Mouse (Mus musculus) midbrain, embryonic 15.5 days (tissue): Measurements from ENCODE around the gene Uqcrh. TPM values are rescaled to one million over a fixed set of nuclear protein-coding genes. Genes with fewer than 3 reads are reported as not detected.
A peak's percentile ranks its signal among the peaks of the same experiment; 100 is the strongest.

Source experiments
- ATAC-seq: fragments of 200-750 bp; cut with Nextera tagmentation; replicated peaks from 2 replicates; pipeline ENCODE4 v1.8.0; 2017; ENCODE audit warnings: moderate TSS enrichment
- H3K27ac ChIP-seq: fragments of 300-500 bp; sonication (generic); 2 replicates; pipeline ENCODE4 v1.5.1; 2015; ENCODE audit warnings: mild to moderate bottlenecking, inconsistent platforms
- H3K27me3 ChIP-seq: fragments of 300-500 bp; sonication (generic); replicated peaks from 2 replicates; pipeline ENCODE4 v1.6.1; 2015; ENCODE audit warnings: inconsistent platforms
- H3K36me3 ChIP-seq: fragments of 300-500 bp; sonication (generic); replicated peaks from 2 replicates; pipeline ENCODE4 v1.6.1; 2015; ENCODE audit warnings: inconsistent platforms
- H3K4me1 ChIP-seq: fragments of 300-500 bp; sonication (generic); 2 replicates; pipeline ENCODE4 v1.6.1; 2015; ENCODE audit warnings: inconsistent platforms
- H3K4me2 ChIP-seq: fragments of 300-500 bp; sonication (generic); 2 replicates; pipeline ENCODE4 v1.6.1; 2015; ENCODE audit warnings: inconsistent platforms, mild to moderate bottlenecking, moderate library complexity
- H3K4me3 ChIP-seq: fragments of 300-500 bp; sonication (generic); 2 replicates; pipeline ENCODE4 v1.5.1; 2015; ENCODE audit warnings: mild to moderate bottlenecking, inconsistent platforms
- H3K9ac ChIP-seq: fragments of 300-500 bp; sonication (generic); 2 replicates; pipeline ENCODE4 v1.6.1; 2015; ENCODE audit warnings: mild to moderate bottlenecking, inconsistent platforms
- H3K9me3 ChIP-seq: fragments of 300-500 bp; sonication (generic); 2 replicates; pipeline ENCODE4 v1.6.1; 2016; ENCODE audit warnings: inconsistent platforms
- WGBS: fragments of 180-500 bp; shearing (Covaris S2); methylation state at CpG from one replicate; pipeline ENCODE4 v1.1.7; 2015; ENCODE audit warnings: mixed read lengths; 5-methylcytosine and 5-hydroxymethylcytosine counted together
- polyA plus RNA-seq: library from polyadenylated mRNA; unstranded; fragments of >200 nt; fragmentation: Nextera tagmentation; extraction: Ambion mirVana; gene quantifications from 2 replicates; pipeline ENCODE4 v1.2.1, GENCODE M21; 2015

The Uqcrh gene
- polyA plus RNA-seq, 1 experiment from 2014 or later, result 406 TPM

GRCm38 (mm10) chr4:116076369-116077231 lies 1.7 kb upstream of the Uqcrh start:
- peak overlapping the region; percentile 80 for H3K4me2 ChIP-seq
- WGBS, result 2% methylated on average over 37 of the region's 37 CpGs
- ATAC-seq, result peak; percentile 26
- H3K36me3 ChIP-seq, result peaks cover 13% of the 10 kb centered on the region
- H3K27ac ChIP-seq, result peak overlapping the region; percentile 95
- H3K4me1 ChIP-seq, result peaks cover 37% of the 10 kb centered on the region
- no peaks in the 10 kb centered on the region for H3K27me3 ChIP-seq
- H3K9me3 ChIP-seq, result no peaks in the 10 kb centered on the region
- peak overlapping the region; percentile 95 for H3K9ac ChIP-seq
- H3K4me3 ChIP-seq, result peak overlapping the region; percentile 88

DNA sequence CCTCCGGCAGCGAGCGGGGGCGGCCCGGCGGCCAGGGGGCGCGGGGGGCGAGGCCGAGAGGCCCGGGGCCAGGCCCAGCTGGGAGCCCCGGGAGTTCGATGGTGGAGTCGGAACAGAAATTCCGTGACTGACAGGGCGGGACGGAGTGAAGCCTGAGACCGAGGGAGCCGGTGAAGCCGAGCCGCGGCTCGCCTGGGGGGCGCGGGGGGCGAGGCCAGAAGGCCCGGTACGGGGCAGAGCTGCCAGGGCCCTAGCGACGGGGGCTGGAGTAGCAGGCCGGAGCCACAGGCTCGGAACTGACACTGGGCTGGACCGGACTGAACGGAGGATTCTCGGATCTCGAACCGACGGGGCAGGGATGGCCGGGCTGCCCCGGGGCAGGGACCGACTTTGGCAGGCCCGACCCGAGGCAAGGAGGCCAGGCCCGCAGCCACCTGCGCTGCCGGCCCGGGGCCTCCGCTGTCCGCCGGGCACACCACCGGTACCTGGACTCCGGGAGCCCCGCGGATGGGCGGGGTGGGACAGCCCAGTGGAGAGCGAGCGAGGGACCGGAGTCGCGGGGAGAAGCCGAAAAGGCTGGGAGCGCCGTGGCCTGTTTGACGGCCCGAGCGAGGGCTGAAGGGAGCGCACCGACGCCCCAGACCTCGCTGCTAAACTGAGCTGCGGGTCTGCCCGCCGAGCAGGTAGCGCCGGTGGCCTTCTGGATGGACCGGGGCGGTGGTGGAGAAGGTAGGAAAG lies 929 bp upstream of the Uqcrh start:
- peak; percentile 80 for ATAC-seq
- H3K27me3 ChIP-seq, result no peaks in the 10 kb centered on the region
- peak overlapping the region; percentile 95 for H3K9ac ChIP-seq
- H3K36me3 ChIP-seq, result peaks cover 5% of the 10 kb centered on the region
- H3K4me3 ChIP-seq, result peak overlapping the region; percentile 88
- peak overlapping the region; percentile 80 for H3K4me2 ChIP-seq
- WGBS, result under 1% methylated on average over 76 of the region's 77 CpGs
- peak overlapping the region; percentile 95 for H3K27ac ChIP-seq
- H3K9me3 ChIP-seq, result no peaks in the 10 kb centered on the region
- peaks cover 37% of the 10 kb centered on the region for H3K4me1 ChIP-seq

DNA sequence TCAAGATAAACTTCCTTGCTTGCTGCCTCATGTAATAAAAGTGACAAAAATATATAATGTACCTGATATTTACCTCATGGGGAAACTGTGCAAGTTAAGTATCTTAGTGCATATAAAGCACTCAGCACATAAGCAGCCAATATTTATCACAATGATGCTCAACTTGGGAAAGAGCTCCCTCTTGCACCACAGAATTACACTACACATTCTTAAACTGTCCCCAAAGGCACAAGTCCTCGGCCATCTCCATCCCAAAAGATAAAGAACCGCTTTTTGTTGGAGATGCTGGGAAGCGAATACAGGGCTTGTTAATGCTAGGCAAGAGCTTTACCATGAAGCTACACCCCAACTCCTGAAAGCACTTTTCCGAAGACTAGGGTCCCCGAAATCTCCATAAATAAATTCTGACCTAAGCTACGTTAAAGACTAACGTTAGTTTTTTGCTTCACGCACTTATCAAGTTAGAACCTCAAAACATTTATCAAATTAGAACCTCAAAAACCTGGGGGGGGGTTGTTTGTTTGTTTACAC lies 661 bp downstream of the Uqcrh start:
- H3K9ac ChIP-seq, result peak overlapping the region; percentile 95
- peak overlapping the region; percentile 88 for H3K4me3 ChIP-seq
- H3K36me3 ChIP-seq, result peaks cover 3% of the 10 kb centered on the region; the same call in 1 of the 2 replicates
- ATAC-seq, result no peak
- peak overlapping the region; percentile 80 for H3K4me2 ChIP-seq
- H3K27me3 ChIP-seq, result no peaks in the 10 kb centered on the region
- H3K9me3 ChIP-seq, result no peaks in the 10 kb centered on the region
- 2% methylated on average over 8 of the region's 8 CpGs for WGBS
- peak overlapping the region; percentile 95; the same call in 1 of the 2 replicates for H3K27ac ChIP-seq
- H3K4me1 ChIP-seq, result peaks cover 37% of the 10 kb centered on the region

DNA sequence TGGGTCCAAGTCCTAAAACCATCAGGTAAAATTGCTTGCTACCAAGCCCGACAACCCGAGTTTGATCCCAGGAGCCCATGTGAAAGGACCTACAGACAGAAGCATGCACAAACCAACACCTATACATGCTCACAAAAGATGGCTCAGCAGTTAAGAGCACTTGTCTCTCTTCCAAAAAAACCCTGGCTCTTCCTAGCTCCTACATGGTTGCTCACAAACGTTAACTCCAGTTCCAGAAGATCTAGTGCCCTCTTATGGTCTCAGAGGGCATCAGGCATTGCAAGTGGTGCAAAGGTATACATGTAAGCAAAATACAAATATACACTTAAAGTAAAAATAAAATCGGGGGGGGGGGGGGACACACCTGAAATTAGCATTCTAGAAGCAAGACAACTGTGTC lies 1.7 kb downstream of the Uqcrh start:
- Histone ChIP-seq H3K4me2 (peak overlapping the region; percentile 3; the same call in 1 of the 2 replicates), H3K4me1 (peaks cover 37% of the 10 kb centered on the region), H3K27me3 (no peaks in the 10 kb centered on the region), H3K27ac (no peak overlapping the region), H3K9ac (no peak overlapping the region; the same call in 1 of the 2 replicates), H3K4me3 (no peak overlapping the region), H3K36me3 (peaks cover 10% of the 10 kb centered on the region; the same call in 1 of the 2 replicates), H3K9me3 (no peaks in the 10 kb centered on the region)
- ATAC-seq, result no peak
- WGBS, result 60% methylated on average over 4 of the region's 4 CpGs

DNA sequence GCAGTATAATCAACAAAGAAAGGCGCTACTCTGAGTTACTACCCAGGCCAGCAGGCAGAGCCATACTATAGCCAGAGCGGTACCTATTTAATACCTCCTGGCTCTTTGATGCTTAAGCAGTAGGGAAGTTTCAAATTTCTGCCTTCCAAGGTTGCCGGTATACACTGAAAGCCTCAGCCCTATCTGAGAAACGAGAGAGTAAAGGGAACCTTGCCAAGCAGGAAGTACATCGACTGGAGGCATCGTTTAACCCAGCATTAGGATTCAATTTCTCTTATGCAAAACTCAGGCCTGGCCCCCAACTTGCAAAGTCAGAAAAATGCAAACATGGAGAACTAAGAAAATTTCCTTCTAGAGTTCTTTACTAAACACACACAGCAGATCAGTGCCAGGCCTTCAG lies 4.8 kb downstream of the Uqcrh start:
- ATAC-seq, result no peak
- Histone ChIP-seq H3K9me3 (no peaks in the 10 kb centered on the region), H3K9ac (no peak overlapping the region), H3K36me3 (peaks cover 14% of the 10 kb centered on the region), H3K4me1 (peaks cover 22% of the 10 kb centered on the region), H3K27ac (no peak overlapping the region), H3K27me3 (no peaks in the 10 kb centered on the region), H3K4me2 (no peak overlapping the region), H3K4me3 (no peak overlapping the region)
- WGBS, result 89% methylated on average over 6 of the region's 6 CpGs

DNA sequence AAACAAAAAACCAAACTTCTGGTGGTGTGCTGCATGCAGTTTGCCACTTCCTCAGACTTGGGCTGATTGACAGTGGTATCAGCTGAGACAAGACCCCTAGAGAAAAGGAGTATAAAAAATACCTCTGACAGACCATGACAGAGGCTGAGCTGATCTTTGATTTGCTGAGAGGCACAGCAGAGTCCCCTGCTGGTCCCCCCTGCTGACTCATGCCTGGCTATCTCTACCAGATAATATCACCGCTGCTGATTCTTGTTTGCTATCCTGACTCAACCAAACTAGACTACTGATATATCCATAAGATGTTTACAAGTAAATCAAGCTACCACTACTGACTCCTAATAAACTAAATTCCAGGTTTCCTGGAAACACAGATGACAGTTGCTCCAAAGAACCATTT lies 11.0 kb downstream of the Uqcrh start:
- 34% methylated on average over 1 of the region's 1 CpGs for WGBS
- ATAC-seq, result no peak
- Histone ChIP-seq H3K4me1 (no peaks in the 10 kb centered on the region), H3K4me2 (no peak overlapping the region), H3K36me3 (peaks cover 9% of the 10 kb centered on the region), H3K27ac (no peak overlapping the region), H3K9me3 (no peaks in the 10 kb centered on the region), H3K27me3 (no peaks in the 10 kb centered on the region), H3K9ac (no peak overlapping the region), H3K4me3 (no peak overlapping the region)

DNA sequence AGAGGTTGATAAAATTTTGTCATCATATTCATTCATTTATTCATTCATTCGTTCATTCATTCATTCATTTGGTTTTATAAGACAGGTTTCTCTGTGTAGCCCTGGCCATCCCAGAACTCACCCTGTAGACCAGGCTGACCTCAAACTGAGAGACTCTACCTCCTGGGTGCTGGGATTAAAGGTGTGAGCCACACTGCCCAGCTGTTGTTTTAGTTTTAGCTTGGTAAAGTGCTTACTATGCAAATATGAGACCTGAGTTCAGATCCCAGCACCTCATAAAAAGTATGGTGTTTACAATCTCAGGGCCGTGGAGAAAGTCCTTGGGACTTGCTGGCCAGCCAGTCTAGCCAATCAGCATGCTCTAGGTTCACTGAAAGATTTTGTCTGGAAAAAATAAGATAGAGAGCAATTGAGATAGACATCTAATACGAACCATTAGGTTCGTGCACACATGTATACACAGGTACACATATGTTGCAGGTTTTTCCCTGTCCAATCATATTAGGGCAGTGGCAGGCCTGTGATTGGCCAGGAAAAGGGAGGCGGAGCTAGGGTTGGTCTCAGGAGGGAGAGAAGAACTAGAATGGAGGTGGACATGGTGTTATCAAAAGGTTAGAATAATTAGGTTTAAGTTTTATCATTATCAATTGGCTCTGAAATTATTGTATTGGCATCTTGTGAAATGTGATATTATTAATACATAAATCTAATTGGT lies 15.7 kb downstream of the Uqcrh start:
- no peak for ATAC-seq

GRCm38 (mm10) chr4:116057559-116057958 lies 17.3 kb downstream of the Uqcrh start:
- H3K9me3 ChIP-seq, result no peaks in the 10 kb centered on the region
- H3K27me3 ChIP-seq, result no peaks in the 10 kb centered on the region
- 0% methylated on average over 1 of the region's 1 CpGs for WGBS
- H3K4me1 ChIP-seq, result peaks cover 13% of the 10 kb centered on the region; the same call in 1 of the 2 replicates
- no peak for ATAC-seq
- no peak overlapping the region for H3K4me3 ChIP-seq
- H3K27ac ChIP-seq, result no peak overlapping the region
- no peak overlapping the region for H3K4me2 ChIP-seq
- no peaks in the 10 kb centered on the region for H3K36me3 ChIP-seq
- no peak overlapping the region for H3K9ac ChIP-seq

More for the DNA sequence above, 15.7 kb downstream of the Uqcrh start:
- Histone ChIP-seq H3K27ac (no peak overlapping the region), H3K4me1 (peaks cover 4% of the 10 kb centered on the region; the same call in 1 of the 2 replicates), H3K9me3 (no peaks in the 10 kb centered on the region), H3K4me3 (no peak overlapping the region), H3K27me3 (no peaks in the 10 kb centered on the region), H3K9ac (no peak overlapping the region), H3K36me3 (no peaks in the 10 kb centered on the region), H3K4me2 (no peak overlapping the region)
- WGBS, result 82% methylated on average over 5 of the region's 5 CpGs

DNA sequence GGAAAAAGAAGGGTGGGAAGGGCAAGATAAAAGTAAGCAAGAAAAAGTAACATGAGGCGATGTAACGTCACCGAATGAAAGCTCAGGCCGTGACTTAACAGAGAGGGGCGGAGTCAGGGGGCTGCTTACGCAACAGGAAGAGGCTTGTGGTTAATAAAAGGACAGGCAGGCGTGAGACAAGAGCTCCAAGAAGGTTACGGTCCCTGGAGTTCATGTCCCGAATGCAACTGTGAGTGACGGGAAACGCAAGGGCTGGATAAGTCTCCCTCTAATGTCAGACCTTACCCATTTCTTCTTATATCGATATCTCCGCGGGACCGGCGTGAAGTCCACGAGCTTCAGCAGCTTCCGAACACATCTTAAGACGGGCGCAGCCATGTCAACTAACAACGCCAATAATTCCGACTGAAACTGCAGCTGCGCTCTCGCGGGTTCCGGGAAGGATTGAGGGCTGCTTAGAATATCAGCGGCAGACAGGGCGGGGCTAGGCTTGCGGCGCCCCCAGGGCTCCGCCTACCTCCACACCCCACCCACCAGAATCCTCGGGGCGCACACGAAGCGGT lies 21.4 kb downstream of the Uqcrh start, which contains the start of gene Nsun4:
Gene Nsun4, minus strand, starts transcription at position 478 of the 563 bp plus-strand sequence.
- under 1% methylated on average over 35 of the region's 35 CpGs for WGBS
- peak within 1 kb of the TSS; percentile 54 for H3K9ac ChIP-seq

DNA sequence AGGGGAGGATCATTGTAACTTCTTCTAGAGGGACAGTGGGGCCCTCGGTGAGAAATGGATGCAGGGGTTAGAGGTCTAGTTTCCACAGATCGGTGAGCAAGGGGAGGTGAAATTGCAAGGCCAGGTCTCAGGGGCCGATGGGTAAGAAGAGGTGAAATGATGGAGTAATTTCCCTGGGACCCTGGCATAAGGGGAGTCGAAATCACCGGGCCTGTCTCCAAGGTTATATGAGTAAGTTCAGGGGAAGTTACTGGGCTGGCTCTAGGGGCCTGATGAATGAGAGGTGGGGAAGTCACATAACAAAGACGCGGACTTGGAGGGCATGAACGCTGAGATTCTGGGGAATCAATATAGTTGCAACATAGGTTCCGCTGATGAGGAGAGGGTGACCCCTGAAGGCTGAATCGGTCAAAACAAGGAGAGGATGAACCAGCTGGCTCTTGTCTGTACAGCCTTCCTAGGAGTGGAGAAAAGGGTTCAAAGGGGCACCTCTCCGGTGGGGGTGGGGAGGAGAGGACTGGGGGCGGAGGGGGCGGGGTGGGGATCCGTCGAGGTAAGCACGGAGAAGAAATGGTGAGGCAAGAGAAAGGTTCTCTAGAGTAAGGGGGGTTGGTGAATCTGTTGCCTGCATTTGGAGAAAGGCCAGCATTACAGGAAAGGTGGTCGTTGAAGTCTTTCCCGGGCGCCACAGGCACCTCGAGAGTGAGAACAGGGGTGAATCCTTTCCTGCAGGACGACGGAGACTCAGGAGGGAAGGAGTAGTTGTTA lies 22.2 kb downstream of the Uqcrh start:
- Histone ChIP-seq H3K9me3 (no peaks in the 10 kb centered on the region), H3K4me1 (peaks cover 17% of the 10 kb centered on the region; the same call in 1 of the 2 replicates), H3K27ac (peak overlapping the region; percentile 85), H3K4me3 (peak overlapping the region; percentile 67), H3K27me3 (no peaks in the 10 kb centered on the region), H3K9ac (peak overlapping the region; percentile 54), H3K4me2 (peak overlapping the region; percentile 65), H3K36me3 (no peaks in the 10 kb centered on the region)
- ATAC-seq, result peak; percentile 58
- 10% methylated on average over 22 of the region's 22 CpGs for WGBS

More for the DNA sequence above, 21.4 kb downstream of the Uqcrh start, which contains the start of gene Nsun4:
- Histone ChIP-seq H3K4me2 (peak within 1 kb of the TSS; percentile 65), H3K27ac (peak within 1 kb of the TSS; percentile 85), H3K27me3 (no peaks in the 10 kb centered on the region), H3K9me3 (no peaks in the 10 kb centered on the region), H3K36me3 (no peaks in the 10 kb centered on the region), H3K4me3 (peak within 1 kb of the TSS; percentile 67), H3K4me1 (peaks cover 17% of the 10 kb centered on the region; the same call in 1 of the 2 replicates)
- ATAC-seq, result peak; percentile 95

DNA sequence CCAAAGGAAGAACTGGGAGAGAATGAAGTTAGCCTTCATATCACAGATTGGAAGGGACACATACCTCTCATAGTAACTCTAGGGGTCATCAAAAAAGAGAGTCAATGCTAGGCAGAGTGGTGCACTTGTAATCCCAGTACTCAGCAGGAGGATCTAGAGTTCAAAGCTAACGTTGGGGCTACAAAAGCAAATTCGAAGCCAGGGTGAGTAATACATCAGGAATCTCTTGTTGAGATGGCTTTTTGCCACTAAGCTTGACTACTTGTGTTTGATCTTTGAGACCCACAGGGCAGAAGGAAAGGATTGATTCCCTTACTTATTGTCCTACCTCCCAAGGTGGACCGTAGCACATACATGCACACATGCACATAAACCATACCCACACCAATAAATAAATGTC lies 25.7 kb downstream of the Uqcrh start:
- 86% methylated on average over 3 of the region's 3 CpGs for WGBS
- Histone ChIP-seq H3K4me2 (no peak overlapping the region), H3K36me3 (no peaks in the 10 kb centered on the region), H3K4me3 (no peak overlapping the region), H3K9ac (no peak overlapping the region), H3K9me3 (no peaks in the 10 kb centered on the region), H3K27me3 (no peaks in the 10 kb centered on the region), H3K27ac (no peak overlapping the region), H3K4me1 (peaks cover 14% of the 10 kb centered on the region; the same call in 1 of the 2 replicates)
- ATAC-seq, result no peak
